Mouse (Mus musculus): ENCODE results near the gene Agfg2. TPM values are rescaled to one million over a fixed set of nuclear protein-coding genes. Genes with fewer than 3 reads are reported as not detected.

Gene Agfg2
- 16.4 and 20.6 TPM in 2 replicates for polyA plus RNA-seq (2012; rRNA removed; ENCODE audit: low replicate concordance)

GRCm38 (mm10) chr5:137684294-137685123, at the start of gene Agfg2:
Agfg2 (minus strand) TSS chr5:137684726.

DNA sequence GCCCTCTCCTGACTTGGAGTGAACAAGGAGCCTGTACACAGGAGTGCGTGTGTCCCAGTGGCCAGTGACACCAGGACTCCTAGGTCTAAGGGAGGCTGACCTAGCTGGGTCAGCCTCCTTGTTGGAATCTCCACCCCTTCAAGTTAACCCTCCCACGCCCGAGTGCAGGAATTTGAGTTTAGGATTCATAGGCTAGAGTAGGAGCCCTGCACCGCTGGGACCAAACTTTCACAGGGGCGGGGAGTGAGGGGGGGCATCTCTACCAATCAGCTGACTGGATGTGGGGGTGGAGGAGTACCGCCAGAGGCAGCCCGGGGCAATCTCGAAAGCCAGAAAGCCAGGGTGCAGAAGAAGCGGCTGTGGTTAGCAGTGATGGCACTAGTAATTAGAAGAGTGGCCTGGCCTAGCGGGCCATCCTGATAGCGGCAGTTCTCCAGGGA, 38.9 kb downstream of the Agfg2 start, which contains the start of gene Irs3:
TSS of gene Irs3 (minus strand) at position 63 of the 440 bp plus-strand sequence.

GRCm38 (mm10) chr5:137641054-137641453, 43.5 kb downstream of the Agfg2 start, which contains the start of gene Sap25:
Sap25 (plus strand) TSS chr5:137641334.

GRCm38 (mm10) chr5:137628498-137629305, 55.8 kb downstream of the Agfg2 start, which contains the start of the genes Fbxo24, Lrch4 and Gm20605:
Fbxo24 (minus strand) TSS chr5:137629002.
Lrch4 (plus strand) TSS chr5:137629121.
Gm20605 (plus strand) TSS chr5:137629175.

DNA sequence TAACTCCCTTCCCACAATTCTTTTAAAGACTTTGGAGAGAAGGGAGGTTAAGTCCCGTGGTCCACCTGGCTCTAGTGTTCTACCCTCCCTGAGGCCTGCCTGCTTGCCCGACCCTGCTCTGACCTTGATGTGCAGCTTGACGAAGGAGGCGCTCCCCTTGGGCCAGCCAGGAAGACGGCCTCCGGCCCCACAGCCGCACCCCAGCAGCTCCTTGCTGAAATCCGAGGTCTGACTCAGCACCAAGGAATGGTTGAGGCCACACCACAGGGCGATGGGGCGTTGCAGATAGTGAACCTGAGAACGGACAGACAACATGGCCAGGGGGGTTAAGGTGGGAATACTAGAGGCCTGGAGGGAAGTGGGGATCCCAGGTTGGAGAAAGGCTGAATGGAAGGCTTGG, 71.0 kb downstream of the Agfg2 start, which contains the start of gene Pcolce:
TSS of gene Pcolce (minus strand) at position 235 of the 400 bp plus-strand sequence.

GRCm38 (mm10) chr5:137600619-137601364, 83.7 kb downstream of the Agfg2 start, which contains the start of gene Mospd3:
Mospd3 (minus strand) TSS chr5:137601058.

Other genes with a start within 250 kb of the Agfg2 start
- gene Zan, start 207.7 kb downstream of the Agfg2 start, polyA plus RNA-seq (2012; rRNA removed; ENCODE audit: low replicate concordance): 0.88 and 2.8 TPM in 2 replicates
- gene Pop7, start 182.2 kb downstream of the Agfg2 start, polyA plus RNA-seq (2012; rRNA removed; ENCODE audit: low replicate concordance): 37.9 and 47.1 TPM in 2 replicates
- gene Gigyf1, start 166.2 kb downstream of the Agfg2 start, polyA plus RNA-seq (2012; rRNA removed; ENCODE audit: low replicate concordance): 11.8 and 16.6 TPM in 2 replicates
- gene Epo, start 151.5 kb downstream of the Agfg2 start, polyA plus RNA-seq (2012; rRNA removed; ENCODE audit: low replicate concordance): not detected in 2 replicates
- gene Gnb2, start 151.2 kb downstream of the Agfg2 start, polyA plus RNA-seq (2012; rRNA removed; ENCODE audit: low replicate concordance): 831 and 1,332 TPM in 2 replicates
- gene Actl6b, start 131.2 kb downstream of the Agfg2 start, polyA plus RNA-seq (2012; rRNA removed; ENCODE audit: low replicate concordance): 1.1 TPM in 2 replicates
- gene Tfr2, start 114.9 kb downstream of the Agfg2 start, polyA plus RNA-seq (2012; rRNA removed; ENCODE audit: low replicate concordance): 0.81 and 1.1 TPM in 2 replicates
- gene Mospd3, start 83.7 kb downstream of the Agfg2 start, polyA plus RNA-seq (2012; rRNA removed; ENCODE audit: low replicate concordance): 135 and 239 TPM in 2 replicates
- 33.2 and 49.9 TPM in 2 replicates for gene Pcolce, start 70.9 kb downstream of the Agfg2 start, polyA plus RNA-seq (2012; rRNA removed; ENCODE audit: low replicate concordance)
- gene Fbxo24, start 55.7 kb downstream of the Agfg2 start, polyA plus RNA-seq (2012; rRNA removed; ENCODE audit: low replicate concordance): 0.18 and 0.78 TPM in 2 replicates
- 33.9 and 56.3 TPM in 2 replicates for gene Lrch4, start 55.6 kb downstream of the Agfg2 start, polyA plus RNA-seq (2012; rRNA removed; ENCODE audit: low replicate concordance)
- 22.3 and 27.1 TPM in 2 replicates for gene Gm20605, start 55.6 kb downstream of the Agfg2 start, polyA plus RNA-seq (2012; rRNA removed; ENCODE audit: low replicate concordance)
- gene Sap25, start 43.4 kb downstream of the Agfg2 start, polyA plus RNA-seq (2012; rRNA removed; ENCODE audit: low replicate concordance): 114 and 144 TPM in 2 replicates
- 0.40 and 1.2 TPM in 2 replicates for gene Irs3, start 39.0 kb downstream of the Agfg2 start, polyA plus RNA-seq (2012; rRNA removed; ENCODE audit: low replicate concordance)
- 13.8 and 23.5 TPM in 2 replicates for gene Nyap1, start 56.9 kb upstream of the Agfg2 start, polyA plus RNA-seq (2012; rRNA removed; ENCODE audit: low replicate concordance)
- gene Tsc22d4, start 61.0 kb upstream of the Agfg2 start, polyA plus RNA-seq (2012; rRNA removed; ENCODE audit: low replicate concordance): 136 and 297 TPM in 2 replicates
- 44.3 and 72.5 TPM in 2 replicates for gene Ppp1r35, start 94.1 kb upstream of the Agfg2 start, polyA plus RNA-seq (2012; rRNA removed; ENCODE audit: low replicate concordance)
- 17.6 and 30.8 TPM in 2 replicates for gene Mepce, start 102.9 kb upstream of the Agfg2 start, polyA plus RNA-seq (2012; rRNA removed; ENCODE audit: low replicate concordance)
- not detected in 2 replicates for gene Zcwpw1, start 103.1 kb upstream of the Agfg2 start, polyA plus RNA-seq (2012; rRNA removed; ENCODE audit: low replicate concordance)
- gene Pilra, start 151.6 kb upstream of the Agfg2 start, polyA plus RNA-seq (2012; rRNA removed; ENCODE audit: low replicate concordance): 3.1 and 9.7 TPM in 2 replicates
- gene Pilrb1, start 173.4 kb upstream of the Agfg2 start, polyA plus RNA-seq (2012; rRNA removed; ENCODE audit: low replicate concordance): 3.0 and 3.9 TPM in 2 replicates
- 3.5 and 5.6 TPM in 2 replicates for gene Pilrb2, start 187.1 kb upstream of the Agfg2 start, polyA plus RNA-seq (2012; rRNA removed; ENCODE audit: low replicate concordance)
- gene Cyp3a13, start 236.9 kb upstream of the Agfg2 start, polyA plus RNA-seq (2012; rRNA removed; ENCODE audit: low replicate concordance): 12.1 and 35.2 TPM in 2 replicates